Mouse (Mus musculus): ENCODE data around the gene Suox. TPM values are rescaled to one million over a fixed set of nuclear protein-coding genes. Genes with fewer than 3 reads are reported as not detected.
"Not testable (repeated sequence)": the region's sequence is repeated elsewhere in the genome, so short reads cannot be mapped to it uniquely, and the experiment has no call there.

The Suox gene
- polyA plus RNA-seq, 1 experiment: 14.3 TPM

GRCm38 (mm10) chr10:128645111-128646011, 28.5 kb downstream of the Suox start, which contains the start of gene Ikzf4:
TSS of gene Ikzf4 (minus strand) at chr10:128645991.
- Histone ChIP-seq H3K27ac (ENCODE audit: insufficient read depth, low read length) (no peak within 1 kb of the TSS), H3K4me3 (ENCODE audit: insufficient read depth, low read length) (peak within 1 kb of the TSS; percentile 21), H3K4me1 (ENCODE audit: control insufficient read depth, insufficient read depth, low read length) (no peaks in the 10 kb centered on the region)
- TF ChIP-seq POLR2A (IDR thresholded peaks at IDR 0.05; ENCODE audit: low read depth, low read length) (peak; percentile 37; the same call in 1 of the 2 replicates), CTCF (IDR thresholded peaks at IDR 0.05; ENCODE audit: borderline replicate concordance, insufficient read depth, low read length) (no peak)

- TF ChIP-seq POLR2A (IDR thresholded peaks at IDR 0.05; ENCODE audit: low read depth, low read length): no peak
- no peak for TF ChIP-seq CTCF (IDR thresholded peaks at IDR 0.05; ENCODE audit: borderline replicate concordance, insufficient read depth, low read length)
- H3K4me3 ChIP-seq (ENCODE audit: insufficient read depth, low read length): no peak overlapping the region
- H3K4me1 ChIP-seq (ENCODE audit: control insufficient read depth, insufficient read depth, low read length): no peaks in the 10 kb centered on the region
- no peak overlapping the region for H3K27ac ChIP-seq (ENCODE audit: insufficient read depth, low read length)
Measured at GRCm38 (mm10) chr10:128642749-128643148, 31.1 kb downstream of the Suox start.

- no peaks in the 10 kb centered on the region for H3K4me1 ChIP-seq (ENCODE audit: control insufficient read depth, insufficient read depth, low read length)
- H3K4me3 ChIP-seq (ENCODE audit: insufficient read depth, low read length): no peak overlapping the region
- TF ChIP-seq CTCF (IDR thresholded peaks at IDR 0.05; ENCODE audit: borderline replicate concordance, insufficient read depth, low read length): no peak
- H3K27ac ChIP-seq (ENCODE audit: insufficient read depth, low read length): no peak overlapping the region
Measured at GRCm38 (mm10) chr10:128641871-128642270, 32.0 kb downstream of the Suox start.

GRCm38 (mm10) chr10:128640891-128641290, 33.0 kb downstream of the Suox start:
- Histone ChIP-seq H3K4me3 (ENCODE audit: insufficient read depth, low read length) (no peak overlapping the region), H3K4me1 (ENCODE audit: control insufficient read depth, insufficient read depth, low read length) (no peaks in the 10 kb centered on the region), H3K27ac (ENCODE audit: insufficient read depth, low read length) (no peak overlapping the region)
- TF ChIP-seq POLR2A (IDR thresholded peaks at IDR 0.05; ENCODE audit: low read depth, low read length) (no peak), CTCF (IDR thresholded peaks at IDR 0.05; ENCODE audit: borderline replicate concordance, insufficient read depth, low read length) (no peak)

GRCm38 (mm10) chr10:128639999-128640398, 33.9 kb downstream of the Suox start:
- no peak for TF ChIP-seq CTCF (IDR thresholded peaks at IDR 0.05; ENCODE audit: borderline replicate concordance, insufficient read depth, low read length)
- no peak for TF ChIP-seq POLR2A (IDR thresholded peaks at IDR 0.05; ENCODE audit: low read depth, low read length)
- no peak overlapping the region for H3K4me3 ChIP-seq (ENCODE audit: insufficient read depth, low read length)
- no peak overlapping the region for H3K27ac ChIP-seq (ENCODE audit: insufficient read depth, low read length)
- no peaks in the 10 kb centered on the region for H3K4me1 ChIP-seq (ENCODE audit: control insufficient read depth, insufficient read depth, low read length)

GRCm38 (mm10) chr10:128637011-128637410, 36.9 kb downstream of the Suox start:
- TF ChIP-seq POLR2A (IDR thresholded peaks at IDR 0.05; ENCODE audit: low read depth, low read length): no peak
- no peak for TF ChIP-seq CTCF (IDR thresholded peaks at IDR 0.05; ENCODE audit: borderline replicate concordance, insufficient read depth, low read length)
- no peak overlapping the region for H3K27ac ChIP-seq (ENCODE audit: insufficient read depth, low read length)
- no peak overlapping the region for H3K4me3 ChIP-seq (ENCODE audit: insufficient read depth, low read length)
- no peaks in the 10 kb centered on the region for H3K4me1 ChIP-seq (ENCODE audit: control insufficient read depth, insufficient read depth, low read length)

- TF ChIP-seq CTCF (IDR thresholded peaks at IDR 0.05; ENCODE audit: borderline replicate concordance, insufficient read depth, low read length) (no peak), POLR2A (IDR thresholded peaks at IDR 0.05; ENCODE audit: low read depth, low read length) (no peak)
- no peak overlapping the region for H3K4me3 ChIP-seq (ENCODE audit: insufficient read depth, low read length)
- no peaks in the 10 kb centered on the region for H3K4me1 ChIP-seq (ENCODE audit: control insufficient read depth, insufficient read depth, low read length)
- no peak overlapping the region for H3K27ac ChIP-seq (ENCODE audit: insufficient read depth, low read length)
Measured at GRCm38 (mm10) chr10:128636561-128636960, 37.3 kb downstream of the Suox start.

- H3K4me3 ChIP-seq (ENCODE audit: insufficient read depth, low read length): no peak overlapping the region
- no peaks in the 10 kb centered on the region for H3K4me1 ChIP-seq (ENCODE audit: control insufficient read depth, insufficient read depth, low read length)
- no peak overlapping the region for H3K27ac ChIP-seq (ENCODE audit: insufficient read depth, low read length)
- no peak for TF ChIP-seq POLR2A (IDR thresholded peaks at IDR 0.05; ENCODE audit: low read depth, low read length)
Measured at GRCm38 (mm10) chr10:128635697-128636096, 38.2 kb downstream of the Suox start.

GRCm38 (mm10) chr10:128631571-128631970, 42.3 kb downstream of the Suox start:
- TF ChIP-seq CTCF (IDR thresholded peaks at IDR 0.05; ENCODE audit: borderline replicate concordance, insufficient read depth, low read length) (no peak), POLR2A (IDR thresholded peaks at IDR 0.05; ENCODE audit: low read depth, low read length) (no peak)
- Histone ChIP-seq H3K4me3 (ENCODE audit: insufficient read depth, low read length) (no peak overlapping the region), H3K4me1 (ENCODE audit: control insufficient read depth, insufficient read depth, low read length) (no peaks in the 10 kb centered on the region), H3K27ac (ENCODE audit: insufficient read depth, low read length) (no peak overlapping the region)

GRCm38 (mm10) chr10:128630306-128630705, 43.6 kb downstream of the Suox start:
- not testable (repeated sequence) for H3K4me3 ChIP-seq (ENCODE audit: insufficient read depth, low read length); H3K4me1 ChIP-seq (ENCODE audit: control insufficient read depth, insufficient read depth, low read length); H3K27ac ChIP-seq (ENCODE audit: insufficient read depth, low read length)
